Mouse (Mus musculus) G1E-ER4 (cell line): ENCODE data around the gene Pnrc1. TPM values are rescaled to one million over a fixed set of nuclear protein-coding genes. Genes with fewer than 3 reads are reported as not detected.

Experiments used
- GATA1 ChIP-seq: IDR thresholded peaks from one replicate; pipeline ENCODE4 v1.8.0; 2012; ENCODE audit warnings: low read length, inconsistent platforms
- polyA plus RNA-seq: library from polyadenylated mRNA; stranded (reverse); fragments of >175 nt; gene quantifications from 2 replicates; pipeline ENCODE4 v1.2.3, GENCODE M21; 2012

Pnrc1 gene
- polyA plus RNA-seq = 59.2 and 77.7 TPM in 2 replicates

DNA sequence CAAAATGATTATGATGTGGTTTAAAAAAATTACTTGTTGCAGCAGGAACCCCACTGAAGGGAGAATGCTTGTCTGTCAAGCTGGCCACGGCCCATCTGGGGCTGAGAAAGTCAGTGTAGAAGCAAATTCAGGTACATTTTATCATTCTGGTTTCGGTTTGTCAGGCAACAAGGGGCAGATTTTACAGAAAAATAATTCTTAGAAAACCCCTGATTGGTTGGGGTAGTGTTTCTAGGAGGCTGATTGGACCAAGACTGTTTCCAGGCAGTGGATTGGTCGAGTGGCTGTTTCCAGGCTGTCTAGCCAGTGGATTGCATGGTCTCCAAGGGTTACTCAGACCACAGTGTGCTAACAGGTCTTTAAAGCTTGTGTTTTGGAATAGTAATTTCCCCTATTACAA, at the start of gene Pnrc1:
Pnrc1 (minus strand) TSS at position 162 of the 400 bp plus-strand sequence.
- TF ChIP-seq GATA1 = no peak

- TF ChIP-seq GATA1 = no peak
Observed at GRCm38 (mm10) chr4:33337999-33338398, 48.0 kb upstream of the Pnrc1 start.

GRCm38 (mm10) chr4:33332956-33333455, 43.0 kb upstream of the Pnrc1 start:
- TF ChIP-seq GATA1 = no peak

GRCm38 (mm10) chr4:33331147-33331546, 41.2 kb upstream of the Pnrc1 start:
- no peak for TF ChIP-seq GATA1

DNA sequence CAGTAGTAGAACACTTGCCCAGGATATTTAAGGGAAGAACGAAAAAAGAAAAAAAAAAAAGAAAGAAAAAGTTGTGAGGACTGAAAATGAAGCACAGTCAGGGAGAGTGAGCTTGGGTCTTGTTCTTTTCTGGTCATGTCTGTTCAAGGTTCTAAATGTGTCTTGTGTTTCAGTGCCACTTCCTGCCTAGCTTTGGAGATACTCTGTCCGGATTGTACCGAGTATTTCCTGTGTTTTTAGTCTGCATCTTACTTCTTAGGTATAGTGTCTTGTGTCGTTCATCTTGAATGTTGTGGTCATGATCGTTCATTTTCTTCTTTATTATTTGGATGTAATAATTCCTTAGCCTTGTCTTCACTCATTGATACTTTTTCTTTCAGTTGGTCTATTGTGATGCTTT, 25.9 kb upstream of the Pnrc1 start:
- no peak for TF ChIP-seq GATA1

- TF ChIP-seq GATA1 = peak; percentile 35
Observed at GRCm38 (mm10) chr4:33310840-33311437, 21.0 kb upstream of the Pnrc1 start.

DNA sequence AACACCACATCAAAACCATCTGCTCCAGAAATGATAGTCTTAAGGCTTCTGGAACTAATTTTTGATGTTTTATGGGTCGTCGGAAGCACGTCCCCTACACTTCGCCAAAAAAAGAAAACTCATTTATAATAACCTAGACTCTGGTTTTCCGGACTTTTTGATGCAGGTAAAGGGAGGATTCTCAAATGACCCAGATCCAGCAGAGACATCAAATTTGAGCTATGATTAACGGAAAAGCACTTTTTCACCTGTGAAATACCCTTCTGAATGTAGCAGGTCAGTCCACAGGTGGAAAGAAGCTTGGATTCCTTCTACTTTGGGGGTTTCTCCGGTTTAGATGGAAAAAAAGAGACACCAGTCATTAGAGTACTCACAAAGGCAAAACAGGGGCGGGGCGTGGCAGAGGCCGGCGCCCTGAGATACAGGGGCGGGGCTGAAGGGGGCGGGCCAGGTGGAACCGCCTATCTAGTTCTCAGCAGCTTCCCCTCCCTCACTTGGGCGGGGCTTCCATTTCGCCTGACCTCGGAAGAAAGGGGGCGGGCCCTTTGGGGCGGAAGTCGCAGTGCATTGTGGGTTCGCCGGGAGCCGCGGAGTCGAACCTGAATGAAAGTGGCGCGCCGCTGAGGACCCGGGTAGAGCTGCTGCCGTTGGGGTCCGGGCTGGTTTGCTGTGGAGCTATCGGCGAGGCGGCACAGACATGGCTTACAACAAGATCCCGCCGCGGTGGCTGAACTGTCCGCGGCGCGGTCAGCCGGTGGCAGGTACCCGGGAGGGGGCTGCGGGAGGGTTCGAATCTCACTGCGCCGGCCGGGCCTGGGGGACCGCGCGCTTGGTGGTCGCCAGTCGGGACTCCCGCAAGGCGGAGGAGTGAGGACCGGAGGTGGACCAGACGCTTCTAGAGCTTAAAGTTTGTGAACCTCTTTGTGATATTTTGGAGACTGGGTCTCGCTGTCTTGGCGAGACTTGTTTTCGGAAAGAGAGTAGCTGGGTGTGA, 20.1 kb upstream of the Pnrc1 start, which contains the start of gene Rngtt:
Rngtt (plus strand) TSS at position 548 of the 994 bp plus-strand sequence.
- no peak for TF ChIP-seq GATA1

- TF ChIP-seq GATA1 = no peak
Observed at GRCm38 (mm10) chr4:33307146-33307545, 17.2 kb upstream of the Pnrc1 start.

DNA sequence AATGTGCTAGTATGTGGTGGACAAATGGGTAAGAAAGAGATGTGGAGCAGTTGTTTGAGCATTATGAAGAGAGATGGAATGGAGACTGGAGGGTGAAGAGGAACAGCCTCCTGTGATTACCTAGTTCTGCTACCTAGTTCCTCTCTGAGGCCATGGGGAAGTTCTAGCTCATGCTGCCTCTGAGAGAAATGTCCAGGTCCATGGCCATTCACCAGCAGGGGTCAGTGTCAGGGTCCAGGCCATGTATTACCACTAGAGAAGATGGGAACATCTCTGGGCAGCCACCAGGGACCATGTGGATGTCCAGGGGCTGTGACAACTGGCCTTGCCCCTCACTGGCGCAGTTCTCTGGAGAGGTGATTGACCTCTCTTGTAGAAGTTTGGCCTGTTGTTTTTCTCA, 13.1 kb upstream of the Pnrc1 start:
- no peak for TF ChIP-seq GATA1

DNA sequence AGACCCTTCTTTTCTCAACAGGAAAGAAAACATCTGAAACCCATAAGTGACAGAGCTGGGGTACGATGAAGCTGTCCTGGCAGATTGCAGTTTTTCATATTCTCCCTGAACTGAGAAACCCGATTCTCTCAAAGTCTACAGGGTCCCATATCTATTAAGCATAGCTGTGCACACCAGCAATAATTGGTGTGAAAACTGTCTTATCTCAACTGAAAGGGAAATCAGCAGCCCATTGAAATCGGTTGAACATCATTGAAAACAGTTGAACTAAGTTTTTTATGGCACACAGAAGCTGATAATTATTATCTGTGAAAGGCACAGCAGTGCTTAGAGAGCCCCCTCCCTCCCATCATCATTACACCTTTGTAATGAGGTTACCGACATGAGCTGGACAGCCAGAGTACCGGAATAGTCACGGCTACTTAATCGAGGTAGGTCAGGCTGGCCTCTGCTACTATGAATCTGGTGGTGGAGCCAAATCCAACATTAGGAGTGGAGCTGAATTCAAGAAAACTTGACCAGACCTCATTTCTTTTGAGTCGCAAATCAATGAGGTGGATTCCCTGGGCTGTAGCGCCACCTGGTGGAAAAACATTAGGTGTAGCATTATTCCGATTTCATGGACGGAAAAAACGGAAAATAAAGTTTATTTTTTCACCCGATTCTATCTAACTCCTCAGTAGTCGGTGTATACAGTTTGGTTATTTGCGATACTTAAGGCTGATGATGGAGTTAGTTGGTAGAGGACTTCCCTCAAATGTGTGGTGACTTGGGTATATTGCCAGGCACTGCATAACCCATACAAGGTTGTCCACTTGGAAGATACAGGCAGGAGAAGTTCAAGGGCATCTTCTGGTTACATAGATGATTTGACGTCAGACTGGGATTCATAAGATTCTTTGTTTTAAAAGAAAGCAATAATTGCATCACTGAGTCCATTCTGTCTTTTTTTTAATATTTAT, 2.7 kb upstream of the Pnrc1 start:
- TF ChIP-seq GATA1 = no peak

DNA sequence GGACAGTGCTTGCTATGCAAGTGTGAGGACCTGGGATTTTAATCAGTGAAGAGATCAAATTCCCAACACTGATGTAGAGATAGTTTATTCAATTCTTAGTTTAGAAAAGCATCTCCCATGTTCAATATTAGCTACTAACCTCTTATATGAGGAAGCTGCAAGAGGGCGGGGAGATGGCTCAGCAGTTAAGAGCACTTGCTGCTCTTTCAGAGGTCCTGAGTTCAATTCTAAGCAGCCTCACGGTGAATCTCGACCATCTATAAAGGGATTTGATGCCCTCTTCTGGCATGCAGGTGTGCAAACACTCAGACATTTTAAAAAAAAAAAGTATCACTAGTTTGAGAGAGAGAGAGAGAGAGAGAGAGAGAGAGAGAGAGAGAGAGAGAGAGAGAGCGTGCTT, 915 bp upstream of the Pnrc1 start:
- TF ChIP-seq GATA1 = no peak

DNA sequence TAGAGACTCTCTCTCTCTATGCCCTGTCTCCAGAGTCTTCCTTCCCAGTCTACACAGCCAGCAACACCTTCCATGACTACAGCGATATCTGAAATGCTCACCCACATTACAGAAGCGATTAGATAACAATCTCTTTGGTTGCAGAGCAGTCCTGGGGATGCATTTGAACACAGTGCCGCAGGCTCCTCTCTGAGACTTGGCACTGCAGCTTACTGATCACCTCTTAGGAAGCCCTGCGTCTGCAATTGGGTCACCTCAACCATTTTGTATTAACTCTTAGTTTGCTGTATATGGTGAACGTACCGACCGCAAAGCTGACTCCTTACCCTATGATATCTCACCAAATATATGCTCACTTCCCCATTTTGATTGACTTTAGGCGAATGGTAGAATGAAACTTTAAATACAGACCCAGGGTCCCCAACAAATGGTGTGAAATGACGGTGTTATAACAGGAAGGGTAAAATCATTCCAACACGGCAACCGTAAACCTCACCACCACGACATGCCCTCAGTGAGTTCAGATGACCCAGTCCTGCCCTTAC, 785 bp downstream of the Pnrc1 start:
- TF ChIP-seq GATA1 = no peak

DNA sequence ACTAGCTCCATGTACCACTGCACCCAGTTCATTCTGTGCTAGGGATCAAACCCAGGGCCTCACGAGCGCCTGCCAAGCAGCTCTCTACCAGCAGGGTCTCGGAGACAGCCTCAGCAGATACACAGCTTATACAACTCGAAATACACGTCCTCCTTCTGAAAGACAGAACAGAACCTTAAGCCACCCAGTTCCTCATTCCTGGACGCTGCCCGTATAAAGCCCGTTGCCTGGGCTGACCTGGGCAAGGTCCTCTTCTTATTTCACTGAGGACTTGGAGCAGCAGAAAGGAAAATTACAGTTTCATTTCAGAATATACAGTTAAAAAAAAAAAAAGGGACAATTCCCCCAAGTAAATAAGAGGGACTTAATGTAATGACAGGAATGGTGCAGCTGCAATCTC, 4.5 kb downstream of the Pnrc1 start:
- no peak for TF ChIP-seq GATA1

DNA sequence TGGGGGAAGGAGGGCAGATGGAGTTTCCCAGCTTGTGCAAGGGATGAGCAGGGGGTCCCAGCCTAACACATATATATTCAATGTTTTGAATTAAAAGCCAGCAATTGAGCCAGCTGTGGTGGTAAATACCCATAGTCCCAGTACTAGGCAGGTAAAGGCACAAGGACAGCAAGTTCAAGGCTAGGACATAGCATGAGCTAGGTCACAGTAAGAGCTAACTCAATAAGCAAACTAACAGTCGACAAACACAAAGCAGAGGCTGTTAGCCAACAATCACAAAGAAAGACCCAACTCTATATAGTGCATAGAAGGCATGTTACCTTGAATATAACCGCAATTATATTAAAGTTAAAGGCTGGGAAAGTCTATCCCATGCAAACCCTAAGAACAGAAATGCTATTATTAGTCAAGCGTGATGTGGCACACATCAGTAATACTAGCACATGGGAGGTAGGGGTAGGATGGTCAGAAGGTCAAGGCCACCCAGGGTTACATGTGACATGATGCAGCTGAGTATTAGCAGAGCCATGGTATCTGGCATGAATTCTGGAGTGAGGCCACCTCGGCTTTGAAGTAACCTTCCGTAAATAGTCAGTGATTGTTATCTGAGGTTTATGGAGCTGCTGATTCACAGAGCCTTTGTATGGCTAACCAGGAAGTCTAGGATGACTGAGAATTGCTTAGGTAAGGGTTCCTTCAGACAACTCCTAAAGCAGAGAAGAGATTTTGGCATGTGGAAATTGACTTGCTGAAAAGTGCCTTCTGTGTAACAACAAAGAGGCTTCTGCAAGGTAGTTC, 5.7 kb downstream of the Pnrc1 start:
- TF ChIP-seq GATA1 = no peak
